Mouse (Mus musculus) liver, embryonic 13.5 days (tissue): ENCODE results near the gene Fam186b. TPM values are rescaled to one million over a fixed set of nuclear protein-coding genes. Genes with fewer than 3 reads are reported as not detected.

Experiments used
- ATAC-seq: fragments of 200-750 bp; cut with Nextera tagmentation; 2 replicates; pipeline ENCODE4 v1.8.0; 2017; ENCODE audit warnings: low read depth, mild to moderate bottlenecking, moderate number of reproducible peaks, moderate library complexity
- DNase-seq: peaks from one replicate; pipeline ENCODE4 v3.0.0; 2022
- H3K27ac ChIP-seq: fragments of 300-500 bp; sonication (generic); 2 replicates; pipeline ENCODE4 v1.5.1; 2015; ENCODE audit warnings: moderate library complexity, mild to moderate bottlenecking, inconsistent platforms
- H3K27me3 ChIP-seq: fragments of 300-500 bp; sonication (generic); 2 replicates; pipeline ENCODE4 v1.6.1; 2015; ENCODE audit warnings: mild to moderate bottlenecking, inconsistent platforms
- H3K36me3 ChIP-seq: fragments of 300-500 bp; sonication (generic); 2 replicates; pipeline ENCODE4 v1.6.1; 2015; ENCODE audit warnings: mild to moderate bottlenecking, inconsistent platforms
- H3K4me1 ChIP-seq: fragments of 300-500 bp; sonication (generic); replicated peaks from 2 replicates; pipeline ENCODE4 v1.6.1; 2015; ENCODE audit warnings: inconsistent platforms
- H3K4me2 ChIP-seq: fragments of 300-500 bp; sonication (generic); 2 replicates; pipeline ENCODE4 v1.6.1; 2015; ENCODE audit warnings: inconsistent platforms, mild to moderate bottlenecking, moderate library complexity
- H3K4me3 ChIP-seq: fragments of 300-500 bp; sonication (generic); replicated peaks from 2 replicates; pipeline ENCODE4 v1.5.1; 2015; ENCODE audit warnings: mild to moderate bottlenecking, inconsistent platforms
- H3K9ac ChIP-seq: fragments of 300-500 bp; sonication (generic); 2 replicates; pipeline ENCODE4 v1.6.1; 2015; ENCODE audit warnings: mild to moderate bottlenecking, inconsistent platforms
- H3K9me3 ChIP-seq: fragments of 300-500 bp; sonication (generic); replicated peaks from 2 replicates; pipeline ENCODE4 v1.6.1; 2016; ENCODE audit warnings: inconsistent platforms
- WGBS: fragments of 180-500 bp; shearing (Covaris S2); methylation state at CpG from one replicate; pipeline ENCODE4 v1.1.7; 2015; ENCODE audit not compliant: insufficient replicate concordance; 5-methylcytosine and 5-hydroxymethylcytosine counted together
- polyA plus RNA-seq: library from polyadenylated mRNA; unstranded; fragments of >200 nt; fragmentation: Nextera tagmentation; extraction: Ambion mirVana; gene quantifications from 2 replicates; pipeline ENCODE4 v1.2.1, GENCODE M21; 2015

Fam186b gene
- polyA plus RNA-seq, 1 experiment from 2014 or later = not detected

- no peaks in the 10 kb centered on the region for H3K9me3 ChIP-seq
- H3K27ac ChIP-seq = no peak overlapping the region
- H3K36me3 ChIP-seq = no peaks in the 10 kb centered on the region
- peak overlapping the region; percentile 17; the same call in 1 of the 2 replicates for H3K9ac ChIP-seq
- DNase-seq (no peak), ATAC-seq (no peak)
- 6% methylated on average over 18 of the region's 18 CpGs for WGBS
- peaks cover 94% of the 10 kb centered on the region for H3K27me3 ChIP-seq
- peak overlapping the region; percentile 55 for H3K4me3 ChIP-seq
- H3K4me1 ChIP-seq = peaks cover 31% of the 10 kb centered on the region
- H3K4me2 ChIP-seq = peak overlapping the region; percentile 71
These were observed 72.7 kb downstream of the Fam186b start for GRCm38 (mm10) chr15:99222794-99223584.

- H3K27me3 ChIP-seq = peaks cover 78% of the 10 kb centered on the region
These were observed 74.3 kb downstream of the Fam186b start for GRCm38 (mm10) chr15:99221315-99221952.

More at GRCm38 (mm10) chr15:99221315-99221952, 74.3 kb downstream of the Fam186b start:
- Histone ChIP-seq H3K36me3 (no peaks in the 10 kb centered on the region), H3K4me1 (peaks cover 39% of the 10 kb centered on the region), H3K27ac (no peak overlapping the region), H3K9me3 (no peaks in the 10 kb centered on the region), H3K9ac (no peak overlapping the region), H3K4me3 (no peak overlapping the region), H3K4me2 (no peak overlapping the region)
- 15% methylated on average over 8 of the region's 8 CpGs for WGBS
- DNase-seq (no peak), ATAC-seq (no peak)

Other genes starting within 250 kb of the Fam186b start
- 0.54 and 0.62 TPM in 2 replicates for gene Prph, start 240.7 kb downstream of the Fam186b start, polyA plus RNA-seq
- gene Troap, start 221.3 kb downstream of the Fam186b start, polyA plus RNA-seq = 14.5 and 18.9 TPM in 2 replicates
- gene C1ql4, start 208.1 kb downstream of the Fam186b start, polyA plus RNA-seq = not detected in 2 replicates
- 14.6 and 16.9 TPM in 2 replicates for gene Dnajc22, start 202.7 kb downstream of the Fam186b start, polyA plus RNA-seq
- 11.5 and 14.4 TPM in 2 replicates for gene Spats2, start 170.0 kb downstream of the Fam186b start, polyA plus RNA-seq
- gene Kcnh3, start 71.0 kb downstream of the Fam186b start, polyA plus RNA-seq = 0.05 and 0.06 TPM in 2 replicates
- gene Mcrs1, start 43.9 kb downstream of the Fam186b start, polyA plus RNA-seq = 59.0 and 59.2 TPM in 2 replicates
- 8.2 and 8.9 TPM in 2 replicates for gene Prpf40b, start 801 bp downstream of the Fam186b start, polyA plus RNA-seq
- 3.4 and 3.7 TPM in 2 replicates for gene Fmnl3, start 74.6 kb upstream of the Fam186b start, polyA plus RNA-seq
- gene Tmbim6, start 97.0 kb upstream of the Fam186b start, polyA plus RNA-seq = 188 and 210 TPM in 2 replicates
- gene Nckap5l, start 161.9 kb upstream of the Fam186b start, polyA plus RNA-seq = 0.85 and 1.1 TPM in 2 replicates
- 7.3 and 7.4 TPM in 2 replicates for gene Bcdin3d, start 178.8 kb upstream of the Fam186b start, polyA plus RNA-seq
- 0.06 and 0.16 TPM in 2 replicates for gene Faim2, start 232.3 kb upstream of the Fam186b start, polyA plus RNA-seq